Mouse (Mus musculus): ENCODE results near the gene Eif2ak4.

The Eif2ak4 gene

GRCm38 (mm10) chr2:118480886-118481285 lies 92.5 kb downstream of the Eif2ak4 start:
- Histone ChIP-seq H3K27me3 (ENCODE audit: insufficient read depth, low read length) (no peaks in the 10 kb centered on the region), H3K9me3 (ENCODE audit: low read length) (no peaks in the 10 kb centered on the region), H3K36me3 (ENCODE audit: insufficient read depth, low read length) (peaks cover 12% of the 10 kb centered on the region), H3K4me3 (replicated peaks; ENCODE audit: low read length) (no peak overlapping the region), H3K4me1 (replicated peaks; ENCODE audit: low read depth, low read length) (peaks cover 51% of the 10 kb centered on the region)
- no peak for TF ChIP-seq POU5F1 (IDR thresholded peaks at IDR 0.05; ENCODE audit: borderline replicate concordance, low read length)
- TF ChIP-seq CTCF (conservative IDR thresholded peaks at IDR 0.05; ENCODE audit: low read length): no peak
- no peak for TF ChIP-seq NANOG (IDR thresholded peaks at IDR 0.05; ENCODE audit: borderline replicate concordance, low read length)

- Histone ChIP-seq H3K36me3 (ENCODE audit: insufficient read depth, low read length) (no peaks in the 10 kb centered on the region), H3K9me3 (ENCODE audit: low read length) (no peaks in the 10 kb centered on the region), H3K4me3 (replicated peaks; ENCODE audit: low read length) (no peak overlapping the region), H3K4me1 (replicated peaks; ENCODE audit: low read depth, low read length) (peaks cover 55% of the 10 kb centered on the region), H3K27me3 (ENCODE audit: insufficient read depth, low read length) (no peaks in the 10 kb centered on the region)
- TF ChIP-seq NANOG (IDR thresholded peaks at IDR 0.05; ENCODE audit: borderline replicate concordance, low read length) (peak; percentile 21; the same call in 1 of the 2 replicates), POU5F1 (IDR thresholded peaks at IDR 0.05; ENCODE audit: borderline replicate concordance, low read length) (no peak), CTCF (conservative IDR thresholded peaks at IDR 0.05; ENCODE audit: low read length) (no peak)
Observed at GRCm38 (mm10) chr2:118483032-118483431, 94.6 kb downstream of the Eif2ak4 start.

- Histone ChIP-seq H3K36me3 (ENCODE audit: insufficient read depth, low read length) (no peaks in the 10 kb centered on the region), H3K27me3 (ENCODE audit: insufficient read depth, low read length) (no peaks in the 10 kb centered on the region), H3K4me3 (replicated peaks; ENCODE audit: low read length) (no peak overlapping the region), H3K9me3 (ENCODE audit: low read length) (no peaks in the 10 kb centered on the region), H3K4me1 (replicated peaks; ENCODE audit: low read depth, low read length) (peaks cover 56% of the 10 kb centered on the region)
- TF ChIP-seq POU5F1 (IDR thresholded peaks at IDR 0.05; ENCODE audit: borderline replicate concordance, low read length) (no peak), CTCF (conservative IDR thresholded peaks at IDR 0.05; ENCODE audit: low read length) (no peak), NANOG (IDR thresholded peaks at IDR 0.05; ENCODE audit: borderline replicate concordance, low read length) (no peak)
Observed at GRCm38 (mm10) chr2:118484386-118484898, 96.0 kb downstream of the Eif2ak4 start.

GRCm38 (mm10) chr2:118485415-118485814 lies 97.0 kb downstream of the Eif2ak4 start:
- TF ChIP-seq NANOG (IDR thresholded peaks at IDR 0.05; ENCODE audit: borderline replicate concordance, low read length) (no peak), CTCF (conservative IDR thresholded peaks at IDR 0.05; ENCODE audit: low read length) (no peak), POU5F1 (IDR thresholded peaks at IDR 0.05; ENCODE audit: borderline replicate concordance, low read length) (peak; percentile 56; the same call in 1 of the 2 replicates)
- H3K9me3 ChIP-seq (ENCODE audit: low read length): no peaks in the 10 kb centered on the region
- peaks cover 57% of the 10 kb centered on the region for H3K4me1 ChIP-seq (replicated peaks; ENCODE audit: low read depth, low read length)
- H3K36me3 ChIP-seq (ENCODE audit: insufficient read depth, low read length): no peaks in the 10 kb centered on the region
- H3K4me3 ChIP-seq (replicated peaks; ENCODE audit: low read length): peak overlapping the region; percentile 45; the same call in 1 of the 2 replicates
- H3K27me3 ChIP-seq (ENCODE audit: insufficient read depth, low read length): no peaks in the 10 kb centered on the region

- no peaks in the 10 kb centered on the region for H3K36me3 ChIP-seq (ENCODE audit: insufficient read depth, low read length)
- no peaks in the 10 kb centered on the region for H3K27me3 ChIP-seq (ENCODE audit: insufficient read depth, low read length)
- H3K4me3 ChIP-seq (replicated peaks; ENCODE audit: low read length): no peak overlapping the region
- H3K4me1 ChIP-seq (replicated peaks; ENCODE audit: low read depth, low read length): peaks cover 60% of the 10 kb centered on the region
- no peak for TF ChIP-seq NANOG (IDR thresholded peaks at IDR 0.05; ENCODE audit: borderline replicate concordance, low read length)
- TF ChIP-seq CTCF (conservative IDR thresholded peaks at IDR 0.05; ENCODE audit: low read length): peak; percentile 100
- TF ChIP-seq POU5F1 (IDR thresholded peaks at IDR 0.05; ENCODE audit: borderline replicate concordance, low read length): no peak
- H3K9me3 ChIP-seq (ENCODE audit: low read length): no peaks in the 10 kb centered on the region
Observed at GRCm38 (mm10) chr2:118486933-118487332, 98.5 kb downstream of the Eif2ak4 start.

- Histone ChIP-seq H3K27me3 (ENCODE audit: insufficient read depth, low read length) (no peaks in the 10 kb centered on the region), H3K4me1 (replicated peaks; ENCODE audit: low read depth, low read length) (peaks cover 60% of the 10 kb centered on the region), H3K36me3 (ENCODE audit: insufficient read depth, low read length) (no peaks in the 10 kb centered on the region), H3K4me3 (replicated peaks; ENCODE audit: low read length) (no peak overlapping the region), H3K9me3 (ENCODE audit: low read length) (no peaks in the 10 kb centered on the region)
- TF ChIP-seq CTCF (conservative IDR thresholded peaks at IDR 0.05; ENCODE audit: low read length) (peak; percentile 34), NANOG (IDR thresholded peaks at IDR 0.05; ENCODE audit: borderline replicate concordance, low read length) (no peak)
Observed at GRCm38 (mm10) chr2:118487806-118488205, 99.4 kb downstream of the Eif2ak4 start.

GRCm38 (mm10) chr2:118490241-118491091 lies 102.0 kb downstream of the Eif2ak4 start:
- Histone ChIP-seq H3K4me1 (replicated peaks; ENCODE audit: low read depth, low read length) (peaks cover 42% of the 10 kb centered on the region), H3K36me3 (ENCODE audit: insufficient read depth, low read length) (no peaks in the 10 kb centered on the region), H3K4me3 (replicated peaks; ENCODE audit: low read length) (no peak overlapping the region), H3K9me3 (ENCODE audit: low read length) (no peaks in the 10 kb centered on the region), H3K27me3 (ENCODE audit: insufficient read depth, low read length) (no peaks in the 10 kb centered on the region)
- TF ChIP-seq CTCF (conservative IDR thresholded peaks at IDR 0.05; ENCODE audit: low read length): no peak
- TF ChIP-seq NANOG (IDR thresholded peaks at IDR 0.05; ENCODE audit: borderline replicate concordance, low read length): no peak
- TF ChIP-seq POU5F1 (IDR thresholded peaks at IDR 0.05; ENCODE audit: borderline replicate concordance, low read length): no peak

- Histone ChIP-seq H3K27me3 (ENCODE audit: insufficient read depth, low read length) (no peaks in the 10 kb centered on the region), H3K4me3 (replicated peaks; ENCODE audit: low read length) (no peak overlapping the region), H3K9me3 (ENCODE audit: low read length) (no peaks in the 10 kb centered on the region), H3K4me1 (replicated peaks; ENCODE audit: low read depth, low read length) (peaks cover 34% of the 10 kb centered on the region), H3K36me3 (ENCODE audit: insufficient read depth, low read length) (no peaks in the 10 kb centered on the region)
- TF ChIP-seq NANOG (IDR thresholded peaks at IDR 0.05; ENCODE audit: borderline replicate concordance, low read length) (no peak), POU5F1 (IDR thresholded peaks at IDR 0.05; ENCODE audit: borderline replicate concordance, low read length) (no peak), CTCF (conservative IDR thresholded peaks at IDR 0.05; ENCODE audit: low read length) (no peak)
Observed at GRCm38 (mm10) chr2:118491281-118491731, 102.9 kb downstream of the Eif2ak4 start.
